Mouse (Mus musculus): ENCODE results near the gene Bpnt1. TPM values are rescaled to one million over a fixed set of nuclear protein-coding genes. Genes with fewer than 3 reads are reported as not detected.
"Not testable (repeated sequence)": the region's sequence is repeated elsewhere in the genome, so short reads cannot be mapped to it uniquely, and the experiment has no call there.

The Bpnt1 gene
- total RNA-seq (2021): 10 to 100 TPM; 57.3 to 64.4 TPM
- long read RNA-seq, experiment 1, transcript Bpnt1-201 (9 exons, 2,200 nt): major isoform, 19 of 30 reads
- long read RNA-seq, experiment 1, transcript Bpnt1-205 (10 exons, 1,226 nt): minor isoform, 7 of 30 reads
- long read RNA-seq, experiment 1, partial matches to known transcripts: 3 of 30 reads
- long read RNA-seq, experiment 1, other reads (novel, unspliced or antisense): 1 of 30 reads
- long read RNA-seq, experiment 2, transcript Bpnt1-205 (10 exons, 1,226 nt): minor isoform, 14 of 94 reads
- long read RNA-seq, experiment 2, transcript Bpnt1-201 (9 exons, 2,200 nt): major isoform, 59 of 94 reads
- long read RNA-seq, experiment 2, partial matches to known transcripts: 12 of 94 reads
- long read RNA-seq, experiment 2, other reads (novel, unspliced or antisense): 7 of 94 reads

GRCm38 (mm10) chr1:185331983-185332430, at the start of gene Bpnt1:
Bpnt1 (plus strand) TSS chr1:185332149.
- peak; percentile 74 to 79 for DNase-seq (ENCODE audit: low spot score in 2 of 2)

GRCm38 (mm10) chr1:185282846-185283245, 49.1 kb upstream of the Bpnt1 start:
- no peak for DNase-seq (ENCODE audit: low spot score in 2 of 2)

GRCm38 (mm10) chr1:185283247-185283646, 48.7 kb upstream of the Bpnt1 start:
- no peak for DNase-seq (ENCODE audit: low spot score in 2 of 2)

- peak in 1 of 2 experiments; percentile 28 for DNase-seq (ENCODE audit: low spot score in 2 of 2)
Measured at GRCm38 (mm10) chr1:185284740-185285139, 47.2 kb upstream of the Bpnt1 start.

- DNase-seq (ENCODE audit: low spot score in 2 of 2): no peak
Measured at GRCm38 (mm10) chr1:185285171-185285570, 46.8 kb upstream of the Bpnt1 start.

- DNase-seq (ENCODE audit: low spot score in 2 of 2): no peak
Measured at GRCm38 (mm10) chr1:185287066-185287465, 44.9 kb upstream of the Bpnt1 start.

- DNase-seq (ENCODE audit: low spot score in 2 of 2): no peak
Measured at GRCm38 (mm10) chr1:185289231-185289630, 42.7 kb upstream of the Bpnt1 start.

- no peak for DNase-seq (ENCODE audit: low spot score in 2 of 2)
Measured at GRCm38 (mm10) chr1:185291336-185291735, 40.6 kb upstream of the Bpnt1 start.

- no peak for DNase-seq (ENCODE audit: low spot score in 2 of 2)
Measured at GRCm38 (mm10) chr1:185292646-185293360, 39.1 kb upstream of the Bpnt1 start.

GRCm38 (mm10) chr1:185296850-185297249, 35.1 kb upstream of the Bpnt1 start:
- DNase-seq (ENCODE audit: low spot score in 2 of 2): no peak

GRCm38 (mm10) chr1:185298496-185298895, 33.5 kb upstream of the Bpnt1 start:
- no peak for DNase-seq (ENCODE audit: low spot score in 2 of 2)

GRCm38 (mm10) chr1:185302816-185303215, 29.1 kb upstream of the Bpnt1 start:
- no peak for DNase-seq (ENCODE audit: low spot score in 2 of 2)

GRCm38 (mm10) chr1:185306836-185307235, 25.1 kb upstream of the Bpnt1 start:
- no peak for DNase-seq (ENCODE audit: low spot score in 2 of 2)

GRCm38 (mm10) chr1:185307645-185308044, 24.3 kb upstream of the Bpnt1 start:
- no peak for DNase-seq (ENCODE audit: low spot score in 2 of 2)

GRCm38 (mm10) chr1:185308334-185308733, 23.6 kb upstream of the Bpnt1 start:
- no peak for DNase-seq (ENCODE audit: low spot score in 2 of 2)

GRCm38 (mm10) chr1:185308908-185309307, 23.0 kb upstream of the Bpnt1 start:
- no peak for DNase-seq (ENCODE audit: low spot score in 2 of 2)

- no peak for DNase-seq (ENCODE audit: low spot score in 2 of 2)
Measured at GRCm38 (mm10) chr1:185311949-185312348, 20.0 kb upstream of the Bpnt1 start.

GRCm38 (mm10) chr1:185314546-185314945, 17.4 kb upstream of the Bpnt1 start:
- no peak for DNase-seq (ENCODE audit: low spot score in 2 of 2)

GRCm38 (mm10) chr1:185315846-185316568, 15.9 kb upstream of the Bpnt1 start:
- no peak for DNase-seq (ENCODE audit: low spot score in 2 of 2)

GRCm38 (mm10) chr1:185327754-185328345, 4.1 kb upstream of the Bpnt1 start:
- not testable (repeated sequence) for DNase-seq (ENCODE audit: low spot score in 2 of 2)

Measured in adrenal gland, postnatal 4 days (tissue).